Mouse (Mus musculus): ENCODE data around the gene Filip1. TPM values are rescaled to one million over a fixed set of nuclear protein-coding genes. Genes with fewer than 3 reads are reported as not detected.

The Filip1 gene
- total RNA-seq, 2 experiments from 2014 or later = 84.8 to 101 TPM

DNA sequence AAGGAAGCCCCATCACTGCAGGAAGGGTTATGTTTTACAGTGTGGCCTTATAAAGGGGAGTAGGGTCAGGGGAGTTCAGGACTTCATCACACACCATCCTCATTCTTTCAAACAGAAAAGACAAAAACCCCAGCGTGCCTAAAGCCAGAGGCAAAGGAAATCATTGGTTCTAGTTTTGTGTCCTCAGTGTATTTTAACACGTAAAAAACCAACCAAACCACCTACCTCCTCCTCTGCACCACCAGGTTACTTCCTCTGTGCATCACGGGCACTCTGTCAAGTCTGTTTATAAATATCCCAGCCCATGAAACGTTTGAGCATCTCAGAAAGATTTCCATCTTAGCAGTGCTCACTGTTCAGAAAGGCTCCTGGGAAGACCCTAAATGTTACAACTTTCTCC, 98.4 kb downstream of the Filip1 start:
- DNase-seq (ENCODE audit: low spot score) = no peak

- DNase-seq (ENCODE audit: low spot score) = no peak
Observed at GRCm38 (mm10) chr9:79912971-79913370, 99.7 kb downstream of the Filip1 start.

DNA sequence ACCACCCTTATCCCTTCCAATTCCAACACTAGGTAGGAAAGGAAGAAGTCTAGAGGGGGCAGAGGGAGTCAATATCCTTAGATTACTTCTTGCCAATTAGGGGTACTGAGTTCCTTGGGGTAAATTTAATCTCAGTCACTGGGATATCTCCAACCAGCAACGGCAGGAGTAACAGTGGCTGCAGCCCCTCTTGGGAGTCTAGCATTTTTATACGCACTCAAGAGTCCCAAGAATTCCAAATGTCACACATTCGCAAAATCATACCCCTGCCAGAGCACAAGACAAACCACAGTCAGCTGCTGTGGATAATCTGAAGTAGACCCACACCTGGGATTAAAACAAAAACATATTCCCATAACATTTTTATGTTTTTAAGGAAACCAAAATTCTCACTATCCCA, 102.5 kb downstream of the Filip1 start:
- DNase-seq (ENCODE audit: low spot score) = no peak

GRCm38 (mm10) chr9:79898815-79899214, 113.8 kb downstream of the Filip1 start:
- DNase-seq (ENCODE audit: low spot score) = no peak

DNA sequence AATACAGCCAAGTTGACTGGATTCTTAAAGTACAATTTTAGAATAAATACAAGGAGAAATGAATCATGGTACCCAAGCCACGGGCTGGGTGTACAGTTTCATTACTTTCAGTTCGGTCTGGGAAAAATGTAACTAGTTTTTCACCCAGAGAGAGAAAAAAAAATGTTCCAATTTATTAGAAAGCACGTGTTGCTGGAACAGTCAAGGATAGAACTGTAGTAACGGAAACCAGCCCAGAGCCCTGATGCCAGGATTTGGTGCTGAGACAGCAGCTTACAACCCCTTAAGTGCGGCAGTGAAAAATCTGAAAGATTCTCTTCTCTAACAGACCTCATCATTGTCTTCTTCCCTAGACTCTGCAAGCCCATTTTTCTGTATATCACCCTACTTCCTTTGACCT, 118.0 kb downstream of the Filip1 start:
- no peak for DNase-seq (ENCODE audit: low spot score)

- no peak for DNase-seq (ENCODE audit: low spot score)
Observed at GRCm38 (mm10) chr9:79893841-79894612, 118.6 kb downstream of the Filip1 start.

DNA sequence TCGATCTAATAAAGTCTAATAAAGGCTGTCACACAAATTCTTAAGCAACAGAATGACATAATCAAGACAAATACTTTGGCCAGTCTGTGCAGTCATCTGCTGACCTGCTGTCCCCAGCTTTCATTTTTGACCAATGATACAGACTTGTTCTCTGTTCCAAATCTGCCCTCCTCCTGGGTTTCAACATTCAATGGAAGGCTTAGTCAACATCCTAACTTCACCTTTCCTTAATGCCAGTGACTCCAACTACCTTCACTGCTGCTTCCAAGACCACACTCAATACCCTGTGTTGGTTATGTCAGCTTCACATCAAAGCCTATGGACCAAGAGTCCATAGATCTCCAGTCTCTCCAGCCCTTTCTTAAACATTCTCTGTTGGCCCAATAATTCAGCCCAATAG, 120.5 kb downstream of the Filip1 start:
- no peak for DNase-seq (ENCODE audit: low spot score)

GRCm38 (mm10) chr9:79890488-79890887, 122.2 kb downstream of the Filip1 start:
- peak; percentile 40 for DNase-seq (ENCODE audit: low spot score)

GRCm38 (mm10) chr9:79889132-79889531, 123.5 kb downstream of the Filip1 start:
- no peak for DNase-seq (ENCODE audit: low spot score)

DNA sequence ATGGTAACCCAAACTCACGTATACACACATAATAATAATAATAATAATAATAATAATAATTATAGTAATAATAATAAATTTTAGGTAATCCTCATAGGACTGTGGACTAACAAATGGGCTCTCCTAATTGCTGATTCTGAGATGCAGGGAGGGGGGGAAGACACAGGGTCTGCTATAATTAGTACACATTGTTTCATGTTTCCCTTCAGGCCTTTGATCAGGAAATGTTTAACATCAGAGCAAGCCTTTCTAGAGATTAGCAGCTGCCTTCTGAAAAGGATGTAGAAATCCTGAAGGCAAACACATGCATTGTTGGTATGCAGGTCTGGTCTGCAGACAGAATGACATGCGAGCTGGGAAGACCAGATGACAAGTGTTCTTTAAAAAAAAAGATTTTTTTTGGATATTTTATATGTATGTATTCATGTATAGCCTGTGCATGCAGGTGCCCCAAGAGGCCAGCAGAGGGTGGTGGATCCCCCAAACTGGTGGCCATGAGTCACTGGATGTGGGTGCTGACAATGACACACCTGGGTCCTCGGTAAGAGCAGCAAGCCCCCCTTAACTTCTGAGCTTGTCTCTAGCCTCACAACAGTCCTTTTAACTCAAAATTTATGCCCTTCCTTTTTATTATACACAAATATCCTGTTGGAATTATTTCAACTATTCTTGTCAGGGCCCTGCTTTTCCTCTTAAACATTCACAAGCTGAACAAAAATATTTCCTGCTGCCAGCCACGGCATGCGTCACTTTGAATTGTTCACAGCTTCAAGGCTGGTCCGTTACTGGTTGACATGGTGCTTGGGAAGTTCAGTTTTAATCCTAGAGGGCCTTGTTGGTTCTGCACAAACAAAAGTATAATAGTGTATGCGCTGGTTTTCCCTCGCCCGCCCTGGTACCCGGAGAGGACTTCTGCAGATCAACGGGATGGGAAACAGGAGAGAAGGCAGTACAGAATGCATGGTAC, 127.1 kb downstream of the Filip1 start:
- no peak for DNase-seq (ENCODE audit: low spot score)

GRCm38 (mm10) chr9:79883139-79883538, 129.5 kb downstream of the Filip1 start:
- no peak for DNase-seq (ENCODE audit: low spot score)

DNA sequence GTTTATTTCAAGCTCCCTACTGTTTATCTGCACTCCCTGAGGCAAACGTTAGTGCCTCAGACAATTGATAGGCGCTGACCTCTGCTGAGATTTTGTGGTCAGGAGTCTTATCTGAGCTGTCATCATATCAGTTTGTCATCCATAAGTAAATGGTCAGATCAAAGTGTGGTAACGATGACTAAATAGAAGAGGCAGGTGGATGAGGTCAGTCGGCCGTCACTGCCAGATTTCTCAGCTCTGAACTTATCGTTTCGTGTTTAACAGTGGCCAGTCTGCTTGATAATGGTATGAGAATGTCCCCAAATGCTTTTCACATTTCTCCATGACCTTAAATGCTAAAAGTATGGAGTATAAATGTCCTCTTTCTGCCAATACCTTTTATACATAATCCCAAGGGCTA, 132.6 kb downstream of the Filip1 start:
- DNase-seq (ENCODE audit: low spot score) = no peak

GRCm38 (mm10) chr9:79875522-79876131, 137.0 kb downstream of the Filip1 start:
- peak; percentile 59 for DNase-seq (ENCODE audit: low spot score)

DNA sequence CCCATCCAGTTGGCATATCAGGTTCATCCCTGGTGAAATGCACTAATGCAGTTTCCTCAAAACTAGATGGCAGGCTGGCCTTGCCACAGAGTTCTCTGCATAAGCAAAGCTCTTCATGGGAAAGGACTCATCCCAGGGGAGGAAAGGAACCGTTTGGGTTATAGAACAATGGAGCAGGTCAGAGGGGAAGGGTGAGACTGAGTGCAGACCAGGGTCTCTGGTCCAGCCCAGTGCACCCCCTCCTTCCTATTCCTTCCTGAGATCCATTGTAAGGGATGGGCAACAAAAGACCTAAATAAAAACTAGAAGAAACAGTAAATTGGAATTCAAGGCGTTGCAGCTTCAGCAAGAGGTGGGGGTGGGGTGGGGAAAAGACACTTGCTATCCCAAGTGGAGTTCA, 140.1 kb downstream of the Filip1 start:
- no peak for DNase-seq (ENCODE audit: low spot score)

DNA sequence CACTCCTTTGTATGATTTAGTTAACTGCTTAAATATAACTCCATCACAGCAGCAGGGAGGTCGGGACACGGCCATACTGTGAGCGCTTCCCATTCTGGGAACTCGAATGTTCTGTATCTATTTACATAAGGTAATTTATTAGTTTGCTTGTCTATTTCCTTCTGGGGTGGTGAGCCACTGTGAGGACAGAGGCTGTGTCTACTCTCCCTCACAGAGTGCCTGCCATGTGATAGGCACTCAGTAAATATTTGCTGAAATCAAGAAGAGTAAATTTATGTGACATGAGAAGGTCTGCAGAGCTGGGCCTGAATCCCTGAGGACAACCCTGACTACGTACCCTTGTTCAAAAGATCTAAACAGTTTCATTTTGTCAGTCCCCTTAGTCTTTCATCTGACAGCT, 143.1 kb downstream of the Filip1 start:
- DNase-seq (ENCODE audit: low spot score) = no peak

DNA sequence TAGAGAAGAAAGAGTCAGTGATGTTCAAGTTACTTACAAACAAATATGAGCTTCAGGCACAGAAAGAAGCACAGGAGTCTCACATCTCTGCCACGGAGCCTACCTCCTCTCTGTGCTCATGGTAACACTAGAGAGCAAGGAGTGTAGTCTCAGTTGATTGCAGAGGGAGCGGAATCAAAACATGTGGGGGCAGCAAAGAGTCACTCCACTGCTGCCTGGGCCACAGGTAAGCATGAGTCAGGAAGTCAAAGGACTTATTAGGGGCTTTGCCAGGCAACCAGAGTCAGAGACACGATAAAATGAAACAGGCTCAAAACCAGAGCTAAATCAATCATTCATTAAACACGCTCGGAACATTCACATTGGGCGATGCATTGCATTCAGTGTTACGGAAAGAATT, 146.7 kb downstream of the Filip1 start:
- no peak for DNase-seq (ENCODE audit: low spot score)

DNA sequence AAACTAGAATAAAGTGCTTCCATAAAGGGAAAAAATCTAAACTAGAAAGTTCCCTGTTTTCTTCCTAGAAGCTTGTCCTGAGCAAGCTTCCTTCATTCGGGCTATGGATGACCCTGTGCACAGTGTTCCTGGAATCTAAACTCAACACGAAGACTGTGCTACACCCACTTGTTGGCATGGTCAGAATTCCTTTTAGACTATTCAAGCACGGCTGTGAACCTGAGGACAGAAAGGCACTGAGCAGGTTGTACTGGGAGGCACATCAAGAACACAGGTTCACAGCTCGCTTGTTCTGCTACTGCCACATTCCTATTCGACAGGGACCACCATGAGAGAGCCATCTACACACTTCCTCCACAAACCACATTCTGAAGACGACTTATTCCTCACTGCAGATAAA, 150.1 kb downstream of the Filip1 start:
- no peak for DNase-seq (ENCODE audit: low spot score)

GRCm38 (mm10) chr9:79847099-79847498, 165.6 kb downstream of the Filip1 start:
- DNase-seq (ENCODE audit: low spot score) = no peak

- DNase-seq (ENCODE audit: low spot score) = no peak
Observed at GRCm38 (mm10) chr9:79842615-79843014, 170.0 kb downstream of the Filip1 start.

GRCm38 (mm10) chr9:79842028-79842427, 170.6 kb downstream of the Filip1 start:
- DNase-seq (ENCODE audit: low spot score) = no peak

DNA sequence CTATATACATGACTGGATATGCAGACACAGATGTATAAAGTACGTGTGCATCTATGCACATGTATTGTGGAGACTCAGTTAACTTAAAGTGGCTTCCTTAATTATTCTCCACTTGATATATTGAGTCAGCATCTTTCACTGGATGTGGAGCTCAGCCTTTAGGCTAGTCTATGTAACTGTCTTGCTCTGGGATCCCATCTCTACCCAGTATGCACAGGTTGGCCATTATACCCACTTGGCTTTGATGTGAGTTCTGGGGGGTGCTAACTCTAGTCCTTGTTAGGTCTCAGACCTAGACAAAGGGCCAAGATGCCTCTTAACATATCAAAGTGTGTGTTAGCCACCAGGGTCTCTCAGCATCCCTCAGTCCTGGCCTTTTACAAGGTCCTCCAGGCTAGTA, 181.4 kb downstream of the Filip1 start:
- no peak for DNase-seq (ENCODE audit: low spot score)

GRCm38 (mm10) chr9:79830874-79831273, 181.8 kb downstream of the Filip1 start:
- no peak for DNase-seq (ENCODE audit: low spot score)

Data from gastrocnemius, adult 18-20 months (tissue).